Mouse (Mus musculus) heart, embryonic 13.5 days (tissue): Measurements from ENCODE around the gene Fshb. TPM values are rescaled to one million over a fixed set of nuclear protein-coding genes. Genes with fewer than 3 reads are reported as not detected.

Experiments used
- ATAC-seq: fragments of 200-750 bp; cut with Nextera tagmentation; 2 replicates; pipeline ENCODE4 v1.8.0; 2017; ENCODE audit warnings: moderate TSS enrichment; ENCODE audit not compliant: insufficient number of reproducible peaks, low FRiP score, low TSS enrichment; ENCODE audit errors: extremely low read depth
- H3K27ac ChIP-seq: fragments of 300-500 bp; sonication (generic); replicated peaks from 2 replicates; pipeline ENCODE4 v1.5.1; 2015; ENCODE audit warnings: moderate library complexity, mild to moderate bottlenecking, inconsistent platforms
- H3K27me3 ChIP-seq: fragments of 300-500 bp; sonication (generic); replicated peaks from 2 replicates; pipeline ENCODE4 v1.6.1; 2015; ENCODE audit warnings: mild to moderate bottlenecking, inconsistent platforms
- H3K36me3 ChIP-seq: fragments of 300-500 bp; sonication (generic); 2 replicates; pipeline ENCODE4 v1.6.1; 2015; ENCODE audit warnings: mild to moderate bottlenecking, inconsistent platforms
- H3K4me1 ChIP-seq: fragments of 300-500 bp; sonication (generic); 2 replicates; pipeline ENCODE4 v1.6.1; 2015; ENCODE audit warnings: inconsistent platforms
- H3K4me2 ChIP-seq: fragments of 300-500 bp; sonication (generic); 2 replicates; pipeline ENCODE4 v1.6.1; 2015; ENCODE audit warnings: inconsistent platforms, mild to moderate bottlenecking, moderate library complexity
- H3K4me3 ChIP-seq: fragments of 300-500 bp; sonication (generic); 2 replicates; pipeline ENCODE4 v1.5.1; 2015; ENCODE audit warnings: moderate library complexity, mild to moderate bottlenecking, inconsistent platforms
- H3K9ac ChIP-seq: fragments of 300-500 bp; sonication (generic); 2 replicates; pipeline ENCODE4 v1.6.1; 2015; ENCODE audit warnings: inconsistent platforms, mild to moderate bottlenecking, moderate library complexity
- H3K9me3 ChIP-seq: fragments of 300-500 bp; sonication (generic); 2 replicates; pipeline ENCODE4 v1.6.1; 2016; ENCODE audit warnings: inconsistent platforms
- whole genome bisulfite sequencing: fragments of 180-500 bp; shearing (Covaris S2); methylation state at CpG from one replicate; pipeline ENCODE4 v1.1.7; 2015; ENCODE audit warnings: mixed read lengths; 5-methylcytosine and 5-hydroxymethylcytosine counted together
- polyA plus RNA-seq: library from polyadenylated mRNA; unstranded; fragments of >200 nt; fragmentation: Nextera tagmentation; extraction: Ambion mirVana; gene quantifications from 2 replicates; pipeline ENCODE4 v1.2.1, GENCODE M21; 2015

Gene Fshb
- polyA plus RNA-seq, 1 experiment from 2014 or later, result not detected

DNA sequence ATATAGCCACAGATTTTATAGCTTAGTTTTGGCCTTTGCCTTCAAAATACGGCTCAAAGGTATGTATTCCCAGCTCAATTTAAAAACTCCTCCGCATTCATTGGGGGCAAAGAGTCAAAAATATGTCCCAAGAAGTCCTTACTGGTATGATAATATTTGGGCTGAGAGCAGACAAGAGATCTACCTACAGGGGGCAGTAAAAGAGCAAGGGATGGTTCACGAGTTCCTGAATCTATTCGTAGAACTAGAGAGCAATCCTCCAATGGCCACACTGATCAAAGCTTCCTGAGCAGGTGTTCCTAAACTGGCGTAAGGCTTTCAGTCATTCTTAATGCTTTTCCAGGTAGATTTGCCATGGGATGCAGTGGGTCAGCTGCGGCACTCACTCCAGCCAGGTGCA lies 49.3 kb downstream of the Fshb start:
- Histone ChIP-seq H3K36me3 (no peaks in the 10 kb centered on the region), H3K9ac (no peak overlapping the region), H3K4me1 (peaks cover 10% of the 10 kb centered on the region; the same call in 1 of the 2 replicates), H3K4me2 (no peak overlapping the region), H3K27me3 (no peaks in the 10 kb centered on the region), H3K4me3 (no peak overlapping the region), H3K27ac (no peak overlapping the region), H3K9me3 (no peaks in the 10 kb centered on the region)
- ATAC-seq, result no peak
- WGBS, result 74% methylated on average over 6 of the region's 6 CpGs

GRCm38 (mm10) chr2:107006378-107006777 lies 53.1 kb downstream of the Fshb start:
- Histone ChIP-seq H3K4me1 (no peaks in the 10 kb centered on the region; the same call in 1 of the 2 replicates), H3K9ac (no peak overlapping the region), H3K9me3 (no peaks in the 10 kb centered on the region), H3K4me3 (no peak overlapping the region), H3K27me3 (no peaks in the 10 kb centered on the region), H3K36me3 (no peaks in the 10 kb centered on the region), H3K27ac (no peak overlapping the region), H3K4me2 (no peak overlapping the region)
- ATAC-seq, result no peak
- WGBS, result 66% methylated on average over 3 of the region's 3 CpGs

Other genes with a start within 250 kb of the Fshb start
- 22.7 and 23.1 TPM in 2 replicates for gene Arl14ep, start 85.2 kb downstream of the Fshb start, polyA plus RNA-seq
- 6.6 and 6.8 TPM in 2 replicates for gene Kcna4, start 231.0 kb upstream of the Fshb start, polyA plus RNA-seq